8 mouse cellular contexts compared by ENCODE assay signal in genomic region chr2:20525879-20526593, GRCm38 (mm10).
A peak's percentile ranks its signal among the peaks of the same experiment; 100 is the strongest.
DNase-seq lines count a peak whose midpoint lies in the region; ATAC-seq and TF ChIP-seq lines count a peak whose summit lies in the region.

No protein-coding gene starts in this region.

- peaks cover 12% of the 10 kb centered on the region for H3K36me3 ChIP-seq in limb, embryonic 15.5 days

- H3K4me1 ChIP-seq in limb, embryonic 15.5 days: peaks cover 11% of the 10 kb centered on the region
- H3K4me1 ChIP-seq in cerebellum, adult 2 months (ENCODE audit: control insufficient read depth, insufficient read depth, low read length): no peaks in the 10 kb centered on the region

- no peak for TF ChIP-seq POLR2A in cerebellum, adult 2 months (IDR thresholded peaks at IDR 0.05; ENCODE audit: borderline replicate concordance, insufficient read depth, low read length)

- H3K4me2 ChIP-seq in limb, embryonic 15.5 days: no peak overlapping the region

- no peaks in the 10 kb centered on the region for H3K27me3 ChIP-seq in limb, embryonic 15.5 days
- no peaks in the 10 kb centered on the region for H3K27me3 ChIP-seq in cerebellum, adult 2 months (ENCODE audit: control insufficient read depth, insufficient read depth, low read length)

- no peak for TF ChIP-seq CTCF in cerebellum, adult 2 months (IDR thresholded peaks at IDR 0.05; ENCODE audit: borderline replicate concordance, insufficient read depth, low read depth, low read length)

- no peak overlapping the region; the same call in 1 of the 2 replicates for H3K27ac ChIP-seq in limb, embryonic 15.5 days
- H3K27ac ChIP-seq in cerebellum, adult 2 months (ENCODE audit: insufficient read depth, low read length): no peak overlapping the region

- H3K4me3 ChIP-seq in limb, embryonic 15.5 days: no peak overlapping the region
- H3K4me3 ChIP-seq in cerebellum, adult 2 months (replicated peaks; ENCODE audit: insufficient read depth, low read depth, low read length): no peak overlapping the region

- no peaks in the 10 kb centered on the region for H3K9me3 ChIP-seq in limb, embryonic 15.5 days

- WGBS in limb, embryonic 15.5 days: 29% methylated on average over 4 of the region's 4 CpGs
- 33% methylated on average over 4 of the region's 4 CpGs for WGBS in cerebellum, adult 2 months

- DNase-seq in adrenal gland, adult (ENCODE audit: inconsistent age in 2 of 2, low spot score in 1 of 2): peak; percentile 10 to 33
- no peak for DNase-seq in adrenal gland, adult 18-20 months (ENCODE audit: low spot score in 2 of 2)
- peak; percentile 4 for DNase-seq in 3T3-L1 (ENCODE audit: low read depth, low spot score)
- peak; percentile 45 to 68 for DNase-seq in heart, adult 9 months (ENCODE audit: low spot score in 2 of 2)
- DNase-seq in thymus, postnatal 14 days: no peak
- no peak for DNase-seq in cerebellum, postnatal 10 days
- no peak for DNase-seq in cerebellum, adult 2 months

- no peak overlapping the region for H3K9ac ChIP-seq in limb, embryonic 15.5 days

- 0 out of 2 replicates have a peak, but pooled peaks have one; percentile 40 for ATAC-seq in limb, embryonic 15.5 days (ENCODE audit: insufficient number of reproducible peaks, low FRiP score, low TSS enrichment, low read depth)

Comparison
In these comparisons a context has a peak if more than half of its experiments do, and no peak if none do; other contexts are left out.
1. DNase-seq: peak in adrenal gland, adult (2 of 2), 3T3-L1 (single experiment) and heart, adult 9 months (2 of 2); none in adrenal gland, adult 18-20 months (0 of 2), thymus, postnatal 14 days (single experiment), cerebellum, postnatal 10 days (0 of 2) and cerebellum, adult 2 months (0 of 2).